Mouse (Mus musculus): Measurements from ENCODE around the gene Ppp2r2d. TPM values are rescaled to one million over a fixed set of nuclear protein-coding genes. Genes with fewer than 3 reads are reported as not detected.

Gene Ppp2r2d
- total RNA-seq (2015) (32.5 and 37.0 TPM in 2 replicates), total RNA-seq (2017) (33.2 and 33.8 TPM in 2 replicates)

GRCm38 (mm10) chr7:138845544-138846391, at the start of gene Ppp2r2d, which contains the start of gene Mapk1ip1:
TSS of gene Ppp2r2d (plus strand) at chr7:138846079.
TSS of gene Mapk1ip1 (minus strand) at chr7:138846273.
- peak; percentile 82 for ATAC-seq (replicated peaks; ENCODE audit: poor library complexity)

DNA sequence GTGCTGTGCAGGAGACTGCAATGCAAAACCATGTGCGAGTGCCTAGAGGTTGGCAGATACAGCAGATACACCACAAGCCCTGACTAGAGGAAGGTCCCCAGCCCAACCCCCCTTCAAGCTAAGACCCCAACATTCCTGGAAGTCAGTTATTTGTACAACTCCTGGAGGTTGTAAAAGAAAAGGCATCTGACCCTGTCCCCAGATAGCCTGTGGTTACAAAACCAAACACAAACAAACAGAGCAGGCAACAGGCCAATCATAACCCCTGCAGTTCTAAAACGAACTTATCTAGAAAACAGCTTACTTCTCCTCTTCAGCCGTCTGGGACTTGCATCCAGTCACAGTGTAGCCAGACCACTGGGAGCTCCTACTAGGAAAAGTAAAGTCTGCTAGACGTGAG, 42.5 kb upstream of the Ppp2r2d start:
- ATAC-seq (replicated peaks; ENCODE audit: poor library complexity), result no peak

GRCm38 (mm10) chr7:138807146-138807545, 38.7 kb upstream of the Ppp2r2d start:
- no peak for ATAC-seq (replicated peaks; ENCODE audit: poor library complexity)

- no peak for ATAC-seq (replicated peaks; ENCODE audit: poor library complexity)
Observed at GRCm38 (mm10) chr7:138813213-138813875, 32.5 kb upstream of the Ppp2r2d start.

DNA sequence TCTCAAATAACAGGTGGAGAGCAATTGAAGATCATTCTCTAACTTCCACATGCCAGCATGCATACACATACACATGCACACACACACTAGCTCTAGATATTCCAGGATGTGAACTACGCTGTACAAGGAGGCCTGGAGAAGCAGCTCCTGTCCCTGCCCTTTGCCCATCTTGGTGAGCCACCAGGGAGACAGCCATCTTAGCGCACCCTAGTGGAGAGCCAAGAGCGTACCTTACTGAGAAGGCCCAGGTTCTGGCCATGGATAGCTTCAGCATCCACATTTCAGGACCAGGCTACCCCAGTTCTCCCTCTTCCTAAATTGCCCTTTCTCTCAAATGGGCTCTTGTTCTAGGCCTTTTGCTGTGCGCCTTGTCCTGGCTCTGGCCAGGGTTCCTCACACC, 27.6 kb upstream of the Ppp2r2d start:
- ATAC-seq (replicated peaks; ENCODE audit: poor library complexity), result peak; percentile 61

DNA sequence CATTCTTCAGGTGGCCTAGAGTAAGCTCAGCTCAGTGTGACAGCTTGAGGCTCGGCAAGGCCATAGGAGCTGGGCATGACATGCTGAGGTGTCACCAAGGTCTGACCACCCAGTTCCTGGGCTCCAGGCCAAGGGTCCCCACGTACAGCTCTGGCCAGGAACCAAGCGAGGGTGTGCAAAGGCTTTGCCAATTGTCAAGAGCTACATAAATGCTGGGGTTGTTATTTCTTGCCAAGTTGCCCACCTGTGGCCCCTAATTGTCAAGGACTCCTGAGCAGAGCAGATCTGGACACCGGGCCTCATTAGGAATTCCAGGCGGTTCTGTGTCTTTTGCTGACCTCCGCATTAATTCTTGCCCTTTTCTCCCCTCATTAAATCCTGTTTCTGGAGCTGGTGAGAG, 21.5 kb upstream of the Ppp2r2d start:
- no peak for ATAC-seq (replicated peaks; ENCODE audit: poor library complexity)

DNA sequence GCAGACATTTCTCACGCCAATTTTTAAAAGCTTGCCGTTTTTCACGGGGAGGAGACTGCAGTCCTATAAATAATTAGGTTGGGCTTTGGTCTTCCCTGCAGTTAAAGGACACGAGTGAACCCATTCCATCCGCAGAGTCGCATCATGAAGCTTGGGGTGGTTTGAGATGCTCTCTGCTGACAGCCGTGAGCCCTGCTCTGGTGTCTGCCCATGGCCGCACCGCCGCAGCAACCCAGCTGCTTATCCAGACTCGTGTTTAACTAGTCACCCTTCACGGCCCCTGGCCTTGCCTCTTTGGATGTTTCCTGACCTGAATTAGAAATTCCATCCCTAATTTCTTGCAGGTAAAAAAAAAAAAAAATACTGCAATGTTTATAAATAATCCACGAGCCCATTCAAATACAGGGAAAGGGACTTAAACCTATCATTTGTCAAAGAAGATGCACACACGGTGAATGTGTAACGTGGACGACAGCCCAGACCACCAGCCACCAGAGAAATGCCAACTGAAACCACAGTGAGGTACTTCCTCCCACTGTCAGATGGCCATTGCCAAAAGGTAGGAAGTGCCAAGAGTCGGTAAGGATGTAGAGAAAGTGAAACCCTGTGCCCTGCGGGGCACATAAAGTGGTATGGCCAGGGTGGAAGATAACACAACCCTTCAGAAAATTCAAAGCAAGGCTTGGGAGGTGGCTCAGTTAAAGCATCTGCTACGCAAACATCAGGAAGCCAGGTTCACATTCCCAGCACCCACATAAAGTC, 20.7 kb upstream of the Ppp2r2d start:
- peak; percentile 63 for ATAC-seq (replicated peaks; ENCODE audit: poor library complexity)

DNA sequence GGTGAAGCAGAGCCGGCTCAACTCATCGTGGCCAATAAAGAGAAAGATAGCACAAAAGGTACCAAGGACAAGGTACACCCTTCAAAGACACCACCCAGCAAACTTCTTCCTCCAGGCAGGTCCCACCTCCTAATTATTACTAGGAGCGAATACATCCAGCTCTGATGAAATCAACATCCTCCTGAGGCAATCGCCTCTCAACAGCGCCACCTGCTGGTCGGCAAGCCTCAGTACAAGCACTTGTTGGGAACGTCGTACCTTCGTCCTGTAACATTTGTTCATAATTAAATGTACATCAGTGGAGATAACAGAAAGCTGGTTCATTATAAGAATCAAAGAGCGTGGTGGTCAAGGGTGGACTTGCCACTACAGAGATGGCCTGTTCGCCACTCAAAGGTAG, 18.1 kb upstream of the Ppp2r2d start:
- peak; percentile 92 for ATAC-seq (replicated peaks; ENCODE audit: poor library complexity)

GRCm38 (mm10) chr7:138835028-138835427, 10.9 kb upstream of the Ppp2r2d start:
- no peak for ATAC-seq (replicated peaks; ENCODE audit: poor library complexity)

GRCm38 (mm10) chr7:138840594-138841021, 5.3 kb upstream of the Ppp2r2d start:
- peak; percentile 78 for ATAC-seq (replicated peaks; ENCODE audit: poor library complexity)

GRCm38 (mm10) chr7:138841436-138842151, 4.3 kb upstream of the Ppp2r2d start:
- no peak for ATAC-seq (replicated peaks; ENCODE audit: poor library complexity)

- ATAC-seq (replicated peaks; ENCODE audit: poor library complexity), result no peak
Observed at GRCm38 (mm10) chr7:138843421-138843820, 2.5 kb upstream of the Ppp2r2d start.

- ATAC-seq (replicated peaks; ENCODE audit: poor library complexity), result peak; percentile 5; the same call in 1 of the 2 replicates
Observed at GRCm38 (mm10) chr7:138845111-138845510, 768 bp upstream of the Ppp2r2d start.

DNA sequence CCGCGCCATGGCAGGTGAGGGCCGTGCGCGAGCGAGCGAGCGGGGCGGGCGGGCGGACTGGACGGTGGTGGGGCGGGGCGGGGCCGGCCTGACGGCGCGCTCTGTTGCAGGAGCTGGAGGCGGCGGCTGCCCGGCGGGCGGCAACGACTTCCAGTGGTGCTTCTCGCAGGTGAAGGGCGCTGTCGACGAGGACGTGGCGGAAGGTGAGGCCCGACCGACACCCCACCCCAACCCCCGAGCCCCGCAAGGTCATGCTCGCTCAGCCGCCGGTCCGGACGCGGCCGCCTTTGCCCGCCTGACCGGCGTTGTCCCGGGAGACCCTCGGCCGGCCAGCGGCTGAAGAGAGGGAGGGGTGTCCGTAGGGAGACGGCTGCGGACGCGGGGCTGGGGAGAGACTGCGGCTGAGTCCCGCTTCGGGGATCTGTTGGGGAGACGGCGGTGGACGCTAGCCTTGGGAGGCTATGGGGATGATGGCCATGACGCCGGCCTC, 668 bp downstream of the Ppp2r2d start:
- peak; percentile 22 for ATAC-seq (replicated peaks; ENCODE audit: poor library complexity)

GRCm38 (mm10) chr7:138847316-138848027, 1.6 kb downstream of the Ppp2r2d start:
- no peak for ATAC-seq (replicated peaks; ENCODE audit: poor library complexity)

DNA sequence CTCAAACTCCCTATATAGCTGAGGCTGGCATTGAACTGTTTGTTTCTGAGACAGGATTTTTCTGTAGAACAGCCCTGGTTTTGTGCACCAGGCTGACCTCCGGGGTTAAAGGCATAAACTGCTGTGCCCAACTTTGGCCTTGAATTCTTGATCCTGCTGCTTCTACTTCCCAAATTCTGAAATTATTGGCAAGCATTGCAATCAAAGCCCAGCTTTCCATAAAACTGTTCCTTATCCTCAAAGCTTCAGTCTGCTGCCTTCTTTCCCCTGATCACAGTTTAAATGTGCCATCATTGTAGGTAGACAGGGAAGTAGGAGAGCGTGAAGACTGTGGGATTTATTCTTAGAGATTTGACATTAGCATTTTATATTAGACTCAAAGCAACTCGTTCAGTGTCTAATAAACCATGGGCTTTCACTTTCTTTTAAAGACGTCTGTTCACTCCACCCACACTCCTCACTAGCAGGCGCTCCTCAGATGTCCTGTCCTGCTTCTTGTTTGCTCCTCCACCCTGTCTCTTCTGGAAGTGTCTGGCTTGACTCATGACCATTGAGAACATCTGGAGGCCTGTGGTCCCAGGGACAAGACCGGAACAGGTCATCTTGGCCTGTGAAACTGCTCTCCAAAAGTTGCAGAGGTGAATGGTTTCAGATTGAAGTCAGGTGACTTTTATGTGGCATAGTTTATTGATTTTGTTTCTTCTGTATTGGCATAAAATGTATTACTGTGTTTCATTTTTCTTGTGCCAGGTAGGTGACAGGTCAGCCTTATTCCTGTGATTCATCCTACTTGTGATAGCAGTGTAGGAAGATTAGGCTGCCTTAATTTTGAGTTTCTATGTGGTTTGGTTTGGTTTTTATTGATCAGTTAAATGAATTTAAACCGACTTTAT, 2.4 kb downstream of the Ppp2r2d start:
- ATAC-seq (replicated peaks; ENCODE audit: poor library complexity), result no peak

GRCm38 (mm10) chr7:138850083-138850482, 4.2 kb downstream of the Ppp2r2d start:
- no peak for ATAC-seq (replicated peaks; ENCODE audit: poor library complexity)

- ATAC-seq (replicated peaks; ENCODE audit: poor library complexity), result no peak
Observed at GRCm38 (mm10) chr7:138853417-138854031, 7.6 kb downstream of the Ppp2r2d start.
